Mouse (Mus musculus) spleen, adult 2 months (tissue): ENCODE measurements at regions not wholly inside any gene's neighbourhood (a gene's known extent, or its start where the extent isn't known, plus 50 kb on each side); places are given as distances from the start of the nearest gene placed in this dataset.

ENCODE experiments used
- CTCF ChIP-seq: fragments of 200-500 bp; IDR thresholded peaks from 2 replicates; pipeline ENCODE4 v1.5.1; 2011; ENCODE audit warnings: mild to moderate bottlenecking, inconsistent platforms; ENCODE audit not compliant: insufficient read depth, insufficient read length, insufficient replicate concordance; ENCODE audit errors: extremely low read depth
- POLR2A ChIP-seq: fragments of 200-500 bp; IDR thresholded peaks from 2 replicates; pipeline ENCODE4 v1.6.1; 2011; ENCODE audit warnings: low read depth, low read length, inconsistent platforms

DNA sequence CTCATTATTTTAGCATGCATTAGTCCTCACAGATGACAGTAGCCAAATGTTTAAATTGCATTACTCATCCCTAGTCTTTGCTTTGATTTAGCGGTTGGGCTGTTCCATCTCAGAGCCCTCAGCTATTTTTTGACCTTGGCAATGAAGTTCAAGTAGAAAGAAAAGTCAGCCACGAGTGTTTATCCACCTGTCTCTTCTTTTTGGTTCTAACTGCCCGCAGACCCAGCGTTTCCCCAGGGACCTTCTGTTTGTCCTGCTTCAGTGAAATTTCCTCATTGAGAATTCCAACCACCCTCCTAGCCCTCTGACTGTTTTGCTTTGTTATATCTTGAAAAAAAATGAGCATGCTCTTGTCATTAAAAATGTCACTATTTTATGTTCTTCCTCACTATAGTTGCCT, 403.5 kb downstream of the Arl4a start:
- TF ChIP-seq CTCF: no peak
- no peak for TF ChIP-seq POLR2A
